ENCODE assay signal across 21 mouse cellular contexts in genomic region chr3:26750492-26750891, GRCm38 (mm10).
DNase-seq lines count a peak whose midpoint lies in the region; ATAC-seq and TF ChIP-seq lines count a peak whose summit lies in the region.
"Had no signal": no experiment of that assay in that cellular context is flagged by ENCODE, and none has a peak within 500 bp of the region (broad histone marks: within the 10 kb centered on the region; RNA-seq: fewer than 3 reads in every experiment).

No protein-coding gene starts in this region.

- H3K27me3 ChIP-seq in CH12.LX (replicated peaks) = no peaks in the 10 kb centered on the region
- no peaks in the 10 kb centered on the region for H3K27me3 ChIP-seq in midbrain, embryonic 13.5 days
- H3K27me3 ChIP-seq: embryonic facial prominence, embryonic 12.5 days; forebrain, embryonic 13.5 days; forebrain, embryonic 15.5 days had no signal

- no peak overlapping the region for H3K4me3 ChIP-seq in CH12.LX (replicated peaks in 1 of 3; ENCODE audit: low read depth in 2 of 3, low read length in 2 of 3, poor library complexity in 1 of 3)
- no peak overlapping the region for H3K4me3 ChIP-seq in midbrain, embryonic 13.5 days (replicated peaks)
- H3K4me3 ChIP-seq: embryonic facial prominence, embryonic 10.5 days; embryonic facial prominence, embryonic 12.5 days; forebrain, embryonic 13.5 days; forebrain, embryonic 15.5 days had no signal

- H3K79me2 ChIP-seq in CH12.LX (replicated peaks; ENCODE audit: control insufficient read depth, extremely low read depth, insufficient read depth, poor library complexity, severe bottlenecking) = no peaks in the 10 kb centered on the region

- H3K9me3 ChIP-seq in CH12.LX (replicated peaks; ENCODE audit: low read length) = no peaks in the 10 kb centered on the region
- no peaks in the 10 kb centered on the region for H3K9me3 ChIP-seq in midbrain, embryonic 13.5 days
- H3K9me3 ChIP-seq: embryonic facial prominence, embryonic 10.5 days; embryonic facial prominence, embryonic 12.5 days; forebrain, embryonic 13.5 days; forebrain, embryonic 15.5 days; G1E had no signal

- peak; percentile 42; the same call in 1 of the 2 replicates for ATAC-seq in common myeloid progenitor, adult 5-6 weeks (replicated peaks; ENCODE audit: low read depth, poor library complexity, severe bottlenecking)
- ATAC-seq in megakaryocyte progenitor cell, adult 5-6 weeks (replicated peaks; ENCODE audit: poor library complexity) = peak; percentile 48
- ATAC-seq in midbrain, embryonic 13.5 days = no peak
- ATAC-seq: forebrain, embryonic 13.5 days; forebrain, embryonic 15.5 days; forebrain, postnatal 0 days had no signal

- in situ Hi-C loops in CH12.LX (cut with MboI; ENCODE audit: low pct_ligation_motif_present, low pct_unique_long_range_greater_than_20kb, low sequenced_read_pairs) = no loop called here

- no peak overlapping the region for H3K27ac ChIP-seq in CH12.LX (ENCODE audit: insufficient read depth, low read depth)
- H3K27ac ChIP-seq in midbrain, embryonic 13.5 days = no peak overlapping the region
- H3K27ac ChIP-seq: embryonic facial prominence, embryonic 10.5 days; embryonic facial prominence, embryonic 12.5 days; forebrain, embryonic 13.5 days; forebrain, embryonic 15.5 days had no signal

- dilution Hi-C loops in CH12.LX (cut with MboI; ENCODE audit: extremely low pct_ligation_motif_present, extremely low pct_unique_long_range_greater_than_20kb, low sequenced_read_pairs) = no loop called here

- 85% methylated on average over 2 of the region's 2 CpGs for WGBS in midbrain, embryonic 13.5 days

- peak; percentile 53 for DNase-seq in 416B (ENCODE audit: low read depth)
- peak; percentile 66 for DNase-seq in CH12.LX (ENCODE audit: extremely low read depth)
- no peak for DNase-seq in left cerebral cortex, adult 8-10 months (ENCODE audit: low spot score in 2 of 2)
- DNase-seq in left cerebral cortex, adult 18-20 months (ENCODE audit: low spot score in 2 of 2) = no peak
- DNase-seq: adrenal gland, adult 2 months; adrenal gland, postnatal 10 days; adrenal gland, postnatal 36 days; cerebellum, adult 11-12 months; cerebellum, adult 2 months; cerebellum, adult 9-10 months; cerebellum, postnatal 10 days; cerebellum, postnatal 36 days; forebrain, postnatal 0 days had no signal

- TF ChIP-seq CTCF in CH12.LX (conservative IDR thresholded peaks at IDR 0.05 in 1 of 2, IDR thresholded peaks at IDR 0.05 in 1 of 2; ENCODE audit: low read depth in 2 of 2, low read length in 2 of 2) = no peak

- peak; percentile 68 for TF ChIP-seq EP300 in CH12.LX (IDR thresholded peaks at IDR 0.05; ENCODE audit: low read length)

- peaks cover 0 to 16% of the 10 kb centered on the region in 2 experiments; a peak in 2 of 4 replicates for H3K4me1 ChIP-seq in CH12.LX (ENCODE audit: control insufficient read depth in 1 of 2, insufficient read depth in 2 of 2)
- H3K4me1 ChIP-seq in midbrain, embryonic 13.5 days (replicated peaks) = no peaks in the 10 kb centered on the region
- H3K4me1 ChIP-seq: embryonic facial prominence, embryonic 10.5 days; embryonic facial prominence, embryonic 12.5 days; forebrain, embryonic 13.5 days; forebrain, embryonic 15.5 days had no signal

- H3K9ac ChIP-seq in CH12.LX (ENCODE audit: insufficient read depth, low read depth) = no peak overlapping the region
- no peak overlapping the region for H3K9ac ChIP-seq in midbrain, embryonic 13.5 days (replicated peaks)
- H3K9ac ChIP-seq: embryonic facial prominence, embryonic 12.5 days; forebrain, embryonic 13.5 days; forebrain, embryonic 15.5 days; forebrain, postnatal 0 days had no signal

- no peak for TF ChIP-seq POLR2A in CH12.LX (IDR thresholded peaks at IDR 0.05; ENCODE audit: low read depth, low read length)

- no peak overlapping the region for H3K4me2 ChIP-seq in CH12.LX (ENCODE audit: insufficient read depth, low read depth, poor library complexity, severe bottlenecking)
- H3K4me2 ChIP-seq in midbrain, embryonic 13.5 days (replicated peaks) = no peak overlapping the region
- H3K4me2 ChIP-seq: embryonic facial prominence, embryonic 12.5 days; forebrain, embryonic 13.5 days; forebrain, embryonic 15.5 days had no signal

- H3K36me3 ChIP-seq in CH12.LX (replicated peaks in 1 of 2; ENCODE audit: control insufficient read depth in 1 of 2, insufficient read depth in 1 of 2, low read length in 1 of 2) = no peaks in the 10 kb centered on the region
- H3K36me3 ChIP-seq in midbrain, embryonic 13.5 days = no peaks in the 10 kb centered on the region
- H3K36me3 ChIP-seq: embryonic facial prominence, embryonic 10.5 days; embryonic facial prominence, embryonic 12.5 days; forebrain, embryonic 15.5 days; G1E had no signal

- TF ChIP-seq RAD21 in CH12.LX (IDR thresholded peaks at IDR 0.05; ENCODE audit: low read depth, low read length) = no peak

TF ChIP-seq in CH12.LX, 34 proteins besides CTCF, POLR2A, EP300 and RAD21:
- no peak for TF ChIP-seq NRF1 (IDR thresholded peaks at IDR 0.05; ENCODE audit: low read depth, low read length)
- no peak for TF ChIP-seq HCFC1 (IDR thresholded peaks at IDR 0.05; ENCODE audit: low read depth, low read length)
- TF ChIP-seq MEF2A (IDR thresholded peaks at IDR 0.05; ENCODE audit: borderline replicate concordance, low read depth, low read length) = no peak
- no peak for TF ChIP-seq CHD1 (IDR thresholded peaks at IDR 0.05; ENCODE audit: low read depth, low read length)
- no peak for TF ChIP-seq ZC3H11A (IDR thresholded peaks at IDR 0.05; ENCODE audit: low read depth, low read length)
- TF ChIP-seq IRF4 (IDR thresholded peaks at IDR 0.05; ENCODE audit: low read depth, low read length) = peak; percentile 68
- TF ChIP-seq USF2 (conservative IDR thresholded peaks at IDR 0.05; ENCODE audit: low read depth, low read length) = no peak
- TF ChIP-seq NELFE (IDR thresholded peaks at IDR 0.05; ENCODE audit: low read depth, low read length) = no peak
- TF ChIP-seq ETS1 (conservative IDR thresholded peaks at IDR 0.05; ENCODE audit: low read depth, low read length) = peak; percentile 18; the same call in 1 of the 2 replicates
- no peak for TF ChIP-seq MXI1 (IDR thresholded peaks at IDR 0.05; ENCODE audit: low read depth, low read length)
- TF ChIP-seq SMC3 (IDR thresholded peaks at IDR 0.05; ENCODE audit: low read depth, low read length) = no peak
- TF ChIP-seq GABPA (IDR thresholded peaks at IDR 0.05; ENCODE audit: insufficient replicate concordance, low read depth, low read length) = no peak
- no peak for TF ChIP-seq UBTF (IDR thresholded peaks at IDR 0.05; ENCODE audit: low read depth, low read length)
- no peak; the same call in 1 of the 2 replicates for TF ChIP-seq MYC (IDR thresholded peaks at IDR 0.05; ENCODE audit: low read depth, low read length)
- no peak for TF ChIP-seq KAT2A (IDR thresholded peaks at IDR 0.05; ENCODE audit: insufficient replicate concordance, low read length)
- no peak for TF ChIP-seq SIN3A (IDR thresholded peaks at IDR 0.05; ENCODE audit: low read length)
- TF ChIP-seq E2F4 (IDR thresholded peaks at IDR 0.05; ENCODE audit: insufficient replicate concordance, low read depth, low read length) = no peak
- TF ChIP-seq USF1 (IDR thresholded peaks at IDR 0.05; ENCODE audit: low read depth, low read length) = no peak
- peak; percentile 49 for TF ChIP-seq JUND (conservative IDR thresholded peaks at IDR 0.05; ENCODE audit: low read depth, low read length)
- no peak for TF ChIP-seq ZKSCAN1 (IDR thresholded peaks at IDR 0.05; ENCODE audit: borderline replicate concordance, low read depth, low read length)
- TF ChIP-seq TBP (conservative IDR thresholded peaks at IDR 0.05; ENCODE audit: low read depth, low read length) = no peak
- TF ChIP-seq BHLHE40 (IDR thresholded peaks at IDR 0.05; ENCODE audit: low read depth, low read length) = peak; percentile 57
- no peak for TF ChIP-seq TCF12 (IDR thresholded peaks at IDR 0.05; ENCODE audit: low read depth, low read length)
- TF ChIP-seq CHD2 (IDR thresholded peaks at IDR 0.05; ENCODE audit: low read length) = no peak
- no peak for TF ChIP-seq MAZ (IDR thresholded peaks at IDR 0.05; ENCODE audit: low read depth, low read length)
TF ChIP-seq in CH12.LX: peak in this region for 4.

Comparison
In these comparisons a context has a peak if more than half of its experiments do, and no peak if none do; other contexts are left out.
1. DNase-seq: peak in 416B (single experiment) and CH12.LX (single experiment); none in left cerebral cortex, adult 8-10 months (0 of 2) and left cerebral cortex, adult 18-20 months (0 of 2).